Mouse (Mus musculus): ENCODE results near the gene Glra2.

- TF ChIP-seq CTCF (IDR thresholded peaks at IDR 0.05; ENCODE audit: low read depth) (no peak), EP300 (IDR thresholded peaks at IDR 0.05; ENCODE audit: low read depth) (no peak)
Measured at GRCm38 (mm10) chrX:165326939-165327698, at the start of gene Glra2.
